Mouse (Mus musculus) kidney, embryonic 14.5 days (tissue): ENCODE results near the gene Syn2. TPM values are rescaled to one million over a fixed set of nuclear protein-coding genes. Genes with fewer than 3 reads are reported as not detected.
A peak's percentile ranks its signal among the peaks of the same experiment; 100 is the strongest.

Experiments used
- ATAC-seq: fragments of 200-750 bp; cut with Nextera tagmentation; 2 replicates; pipeline ENCODE4 v1.8.0; 2017; ENCODE audit warnings: moderate number of reproducible peaks, mild to moderate bottlenecking, moderate TSS enrichment, moderate library complexity; ENCODE audit not compliant: low FRiP score, low TSS enrichment
- H3K27ac ChIP-seq: fragments of 300-500 bp; sonication (generic); 2 replicates; pipeline ENCODE4 v1.5.1; 2014; ENCODE audit warnings: low read depth, mild to moderate bottlenecking, low read length, moderate library complexity, mixed read lengths
- H3K27me3 ChIP-seq: fragments of 300-500 bp; sonication (generic); 2 replicates; pipeline ENCODE4 v1.6.1; 2014; ENCODE audit warnings: mild to moderate bottlenecking, low read length; ENCODE audit not compliant: control insufficient read depth, insufficient read depth
- H3K36me3 ChIP-seq: fragments of 300-500 bp; sonication (generic); 2 replicates; pipeline ENCODE4 v1.6.1; 2014; ENCODE audit warnings: low read length, mixed read lengths; ENCODE audit not compliant: control insufficient read depth, insufficient read depth
- H3K4me1 ChIP-seq: fragments of 300-500 bp; sonication (generic); 2 replicates; pipeline ENCODE4 v1.6.1; 2014; ENCODE audit warnings: low read length, mixed read lengths; ENCODE audit not compliant: control insufficient read depth, insufficient read depth
- H3K4me2 ChIP-seq: fragments of 300-500 bp; sonication (generic); replicated peaks from 2 replicates; pipeline ENCODE4 v1.6.1; 2014; ENCODE audit warnings: low read depth, mild to moderate bottlenecking, low read length
- H3K4me3 ChIP-seq: fragments of 300-500 bp; sonication (generic); 2 replicates; pipeline ENCODE4 v1.5.1; 2014; ENCODE audit warnings: mild to moderate bottlenecking, low read length
- H3K9ac ChIP-seq: fragments of 300-500 bp; sonication (generic); 2 replicates; pipeline ENCODE4 v1.6.1; 2014; ENCODE audit warnings: low read depth, mild to moderate bottlenecking, low read length, moderate library complexity
- H3K9me3 ChIP-seq: fragments of 300-500 bp; sonication (generic); 2 replicates; pipeline ENCODE4 v1.6.1; 2016; ENCODE audit warnings: low read length; ENCODE audit not compliant: control insufficient read depth
- WGBS: fragments of 180-500 bp; shearing (Covaris S2); extraction: QIAGEN DNeasy Blood & Tissue Kit; methylation state at CpG from one replicate; pipeline ENCODE4 v1.1.7; 2014; 5-methylcytosine and 5-hydroxymethylcytosine counted together
- polyA plus RNA-seq: library from polyadenylated mRNA; unstranded; fragments of >200 nt; fragmentation: Nextera tagmentation; extraction: Ambion mirVana; gene quantifications from 2 replicates; pipeline ENCODE4 v1.2.1, GENCODE M21; 2014

Gene Syn2
- polyA plus RNA-seq, 1 experiment from 2014 or later, result 0.89 TPM

GRCm38 (mm10) chr6:115271326-115271725 lies 136.6 kb downstream of the Syn2 start:
- H3K4me1 ChIP-seq, result peaks cover 11% of the 10 kb centered on the region
- no peak overlapping the region for H3K4me3 ChIP-seq
- no peaks in the 10 kb centered on the region for H3K9me3 ChIP-seq
- ATAC-seq, result no peak
- no peaks in the 10 kb centered on the region for H3K36me3 ChIP-seq
- H3K27me3 ChIP-seq, result no peaks in the 10 kb centered on the region
- 73% methylated on average over 3 of the region's 3 CpGs for WGBS
- no peak overlapping the region; the same call in 1 of the 2 replicates for H3K27ac ChIP-seq
- no peak overlapping the region for H3K4me2 ChIP-seq
- no peak overlapping the region for H3K9ac ChIP-seq

- H3K27ac ChIP-seq, result no peak overlapping the region
- peaks cover 11% of the 10 kb centered on the region for H3K4me1 ChIP-seq
- ATAC-seq, result peak; percentile 43
- no peaks in the 10 kb centered on the region for H3K36me3 ChIP-seq
- WGBS, result 8% methylated on average over 4 of the region's 4 CpGs
- H3K4me3 ChIP-seq, result no peak overlapping the region
- no peak overlapping the region for H3K4me2 ChIP-seq
- H3K9ac ChIP-seq, result no peak overlapping the region
- no peaks in the 10 kb centered on the region for H3K27me3 ChIP-seq
- H3K9me3 ChIP-seq, result no peaks in the 10 kb centered on the region
Measured at GRCm38 (mm10) chr6:115271866-115272271, 137.2 kb downstream of the Syn2 start.

GRCm38 (mm10) chr6:115273346-115273745 lies 138.6 kb downstream of the Syn2 start:
- no peak overlapping the region for H3K27ac ChIP-seq
- H3K9me3 ChIP-seq, result no peaks in the 10 kb centered on the region
- no peak overlapping the region for H3K9ac ChIP-seq
- peaks cover 11% of the 10 kb centered on the region for H3K4me1 ChIP-seq
- no peak for ATAC-seq
- no peak overlapping the region for H3K4me2 ChIP-seq
- H3K36me3 ChIP-seq, result no peaks in the 10 kb centered on the region
- WGBS, result 47% methylated on average over 10 of the region's 10 CpGs
- H3K4me3 ChIP-seq, result no peak overlapping the region
- no peaks in the 10 kb centered on the region for H3K27me3 ChIP-seq

DNA sequence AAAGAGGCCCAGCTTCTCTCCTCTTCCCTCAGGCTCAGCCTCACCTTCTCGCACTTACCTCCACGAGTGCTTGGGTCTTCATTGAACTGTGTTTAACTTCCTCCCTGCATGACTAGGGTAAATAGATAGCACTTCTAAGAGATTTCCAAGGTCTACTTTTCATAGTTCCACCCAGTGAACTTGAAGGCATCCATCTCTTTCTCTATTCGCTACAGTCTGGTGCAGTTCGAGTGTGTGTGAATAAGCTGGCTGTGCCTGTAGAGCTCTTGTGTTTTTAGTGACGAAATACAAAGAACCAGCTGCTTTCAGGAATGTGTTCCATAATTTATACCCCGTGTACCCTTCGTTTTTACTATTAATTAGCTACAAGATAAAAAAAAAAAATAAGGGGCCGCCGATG lies 140.0 kb downstream of the Syn2 start:
- WGBS, result 63% methylated on average over 9 of the region's 9 CpGs
- H3K4me3 ChIP-seq, result no peak overlapping the region
- H3K27me3 ChIP-seq, result no peaks in the 10 kb centered on the region
- H3K36me3 ChIP-seq, result no peaks in the 10 kb centered on the region
- H3K4me2 ChIP-seq, result no peak overlapping the region
- no peak overlapping the region for H3K9ac ChIP-seq
- no peak overlapping the region for H3K27ac ChIP-seq
- ATAC-seq, result no peak
- peaks cover 11% of the 10 kb centered on the region for H3K4me1 ChIP-seq
- no peaks in the 10 kb centered on the region for H3K9me3 ChIP-seq

DNA sequence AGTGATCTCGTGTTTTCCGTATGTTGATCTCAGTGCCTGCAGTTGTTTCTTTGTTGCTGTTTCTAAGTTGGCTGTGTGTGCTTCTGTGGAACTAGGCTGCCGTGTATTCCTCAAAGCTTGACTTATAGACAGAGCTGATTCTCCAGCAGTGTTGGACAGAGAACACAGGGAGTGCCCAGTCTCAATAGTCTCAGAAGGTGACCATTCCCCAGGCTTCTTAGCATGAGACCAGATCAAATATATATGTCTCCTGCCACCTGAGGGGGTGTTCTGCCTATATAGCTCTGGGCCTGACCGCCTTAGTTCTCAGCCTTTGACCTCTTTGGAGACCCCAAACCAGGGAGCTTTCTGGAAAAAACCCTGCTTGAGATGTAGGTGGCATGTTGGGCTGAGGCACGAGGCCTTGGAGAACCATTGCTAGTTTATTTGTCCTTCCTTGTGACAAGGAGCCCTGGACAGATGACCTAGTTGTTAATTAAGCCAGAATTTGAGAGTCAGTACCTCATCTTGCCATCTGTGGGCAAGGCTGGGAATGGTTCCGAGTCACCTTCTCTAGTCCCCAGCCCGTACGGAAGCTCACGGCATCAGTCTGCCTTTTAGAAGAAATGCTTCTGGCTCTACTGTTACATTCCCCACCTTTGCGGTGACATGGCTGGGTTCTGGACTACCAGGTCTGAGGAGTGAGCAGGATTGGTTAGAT lies 140.6 kb downstream of the Syn2 start:
- Histone ChIP-seq H3K27ac (no peak overlapping the region), H3K4me3 (no peak overlapping the region), H3K4me2 (no peak overlapping the region), H3K9ac (no peak overlapping the region), H3K36me3 (no peaks in the 10 kb centered on the region), H3K9me3 (no peaks in the 10 kb centered on the region), H3K27me3 (no peaks in the 10 kb centered on the region), H3K4me1 (peaks cover 11% of the 10 kb centered on the region)
- WGBS, result 84% methylated on average over 10 of the region's 10 CpGs
- ATAC-seq, result no peak

GRCm38 (mm10) chr6:115278086-115278485 lies 143.4 kb downstream of the Syn2 start:
- no peak overlapping the region for H3K4me3 ChIP-seq
- no peaks in the 10 kb centered on the region for H3K4me1 ChIP-seq
- 86% methylated on average over 8 of the region's 8 CpGs for WGBS
- H3K9ac ChIP-seq, result no peak overlapping the region
- no peak overlapping the region for H3K4me2 ChIP-seq
- no peak for ATAC-seq
- H3K27me3 ChIP-seq, result no peaks in the 10 kb centered on the region
- no peak overlapping the region for H3K27ac ChIP-seq
- H3K36me3 ChIP-seq, result no peaks in the 10 kb centered on the region
- H3K9me3 ChIP-seq, result no peaks in the 10 kb centered on the region

GRCm38 (mm10) chr6:115279639-115280038 lies 144.9 kb downstream of the Syn2 start:
- Histone ChIP-seq H3K27ac (no peak overlapping the region), H3K4me2 (no peak overlapping the region), H3K9me3 (no peaks in the 10 kb centered on the region), H3K9ac (no peak overlapping the region), H3K4me3 (no peak overlapping the region), H3K4me1 (no peaks in the 10 kb centered on the region), H3K36me3 (no peaks in the 10 kb centered on the region), H3K27me3 (no peaks in the 10 kb centered on the region)
- ATAC-seq, result no peak
- WGBS, result 53% methylated on average over 2 of the region's 2 CpGs

DNA sequence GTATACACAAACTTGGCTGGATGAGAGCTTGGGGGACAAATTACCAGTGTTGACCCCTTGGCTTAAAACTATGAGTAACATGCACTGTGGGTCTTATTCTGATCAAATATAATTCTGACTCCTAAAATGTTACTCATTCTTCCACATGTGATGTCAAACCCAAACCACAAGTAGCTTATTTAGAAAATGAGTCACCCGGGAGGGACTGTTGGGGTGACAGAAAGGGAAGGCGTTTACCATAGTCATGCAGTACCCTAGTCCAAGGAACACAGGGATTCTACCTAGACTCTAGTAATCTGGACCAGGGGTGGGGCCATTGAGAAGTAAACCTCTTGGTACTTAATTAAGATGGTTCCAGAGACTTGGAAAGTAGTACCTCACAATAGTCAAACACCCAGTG lies 149.5 kb downstream of the Syn2 start:
- Histone ChIP-seq H3K9me3 (no peaks in the 10 kb centered on the region), H3K27ac (no peak overlapping the region), H3K4me1 (no peaks in the 10 kb centered on the region), H3K4me2 (no peak overlapping the region), H3K4me3 (no peak overlapping the region), H3K9ac (no peak overlapping the region), H3K36me3 (no peaks in the 10 kb centered on the region), H3K27me3 (no peaks in the 10 kb centered on the region)
- no peak for ATAC-seq
- WGBS, result 91% methylated on average over 2 of the region's 2 CpGs

- WGBS, result 85% methylated on average over 6 of the region's 6 CpGs
- no peaks in the 10 kb centered on the region for H3K9me3 ChIP-seq
- ATAC-seq, result no peak
Measured at GRCm38 (mm10) chr6:115286441-115286840, 151.7 kb downstream of the Syn2 start.

More at GRCm38 (mm10) chr6:115286441-115286840, 151.7 kb downstream of the Syn2 start:
- Histone ChIP-seq H3K4me2 (no peak overlapping the region), H3K27ac (no peak overlapping the region), H3K36me3 (no peaks in the 10 kb centered on the region), H3K27me3 (no peaks in the 10 kb centered on the region), H3K4me3 (no peak overlapping the region), H3K4me1 (no peaks in the 10 kb centered on the region), H3K9ac (no peak overlapping the region)
